Mouse (Mus musculus) limb, embryonic 15.5 days (tissue): ENCODE measurements around the gene B4galt3. TPM values are rescaled to one million over a fixed set of nuclear protein-coding genes. Genes with fewer than 3 reads are reported as not detected.

Experiments
- ATAC-seq: fragments of 200-750 bp; cut with Nextera tagmentation; 2 replicates; pipeline ENCODE4 v1.8.0; 2017; ENCODE audit warnings: low read depth, moderate TSS enrichment; ENCODE audit not compliant: insufficient number of reproducible peaks, low FRiP score, low TSS enrichment
- H3K27ac ChIP-seq: fragments of 300-500 bp; sonication (generic); 2 replicates; pipeline ENCODE4 v1.5.1; 2015; ENCODE audit warnings: moderate library complexity, mild to moderate bottlenecking, inconsistent platforms
- H3K27me3 ChIP-seq: fragments of 300-500 bp; sonication (generic); 2 replicates; pipeline ENCODE4 v1.6.1; 2015; ENCODE audit warnings: inconsistent platforms
- H3K36me3 ChIP-seq: fragments of 300-500 bp; sonication (generic); 2 replicates; pipeline ENCODE4 v1.6.1; 2015; ENCODE audit warnings: inconsistent platforms
- H3K4me1 ChIP-seq: fragments of 300-500 bp; sonication (generic); 2 replicates; pipeline ENCODE4 v1.6.1; 2015; ENCODE audit warnings: inconsistent platforms
- H3K4me2 ChIP-seq: fragments of 300-500 bp; sonication (generic); 2 replicates; pipeline ENCODE4 v1.6.1; 2015; ENCODE audit warnings: mild to moderate bottlenecking, inconsistent platforms
- H3K4me3 ChIP-seq: fragments of 300-500 bp; sonication (generic); 2 replicates; pipeline ENCODE4 v1.5.1; 2015; ENCODE audit warnings: mild to moderate bottlenecking, inconsistent platforms
- H3K9ac ChIP-seq: fragments of 300-500 bp; sonication (generic); 2 replicates; pipeline ENCODE4 v1.6.1; 2015; ENCODE audit warnings: inconsistent platforms
- H3K9me3 ChIP-seq: fragments of 300-500 bp; sonication (generic); 2 replicates; pipeline ENCODE4 v1.6.1; 2016; ENCODE audit warnings: inconsistent platforms
- WGBS: fragments of 180-500 bp; shearing (Covaris S2); methylation state at CpG from one replicate; pipeline ENCODE4 v1.1.7; 2015; 5-methylcytosine and 5-hydroxymethylcytosine counted together
- polyA plus RNA-seq: library from polyadenylated mRNA; unstranded; fragments of >200 nt; fragmentation: Nextera tagmentation; extraction: Ambion mirVana; gene quantifications from 2 replicates; pipeline ENCODE4 v1.2.1, GENCODE M21; 2015

The B4galt3 gene
- polyA plus RNA-seq, 1 experiment from 2014 or later, result 69.1 TPM

GRCm38 (mm10) chr1:171256937-171257548 lies 13.1 kb upstream of the B4galt3 start:
- no peak for ATAC-seq

GRCm38 (mm10) chr1:171257781-171258180 lies 12.3 kb upstream of the B4galt3 start:
- no peaks in the 10 kb centered on the region for H3K27me3 ChIP-seq
- H3K9me3 ChIP-seq, result no peaks in the 10 kb centered on the region
- 89% methylated on average over 9 of the region's 9 CpGs for WGBS
- H3K27ac ChIP-seq, result no peak overlapping the region
- no peak overlapping the region for H3K4me2 ChIP-seq
- H3K4me3 ChIP-seq, result no peak overlapping the region
- H3K9ac ChIP-seq, result no peak overlapping the region
- H3K4me1 ChIP-seq, result peaks cover 15% of the 10 kb centered on the region
- ATAC-seq, result no peak
- H3K36me3 ChIP-seq, result peaks cover 50% of the 10 kb centered on the region

More at GRCm38 (mm10) chr1:171256937-171257548, 13.1 kb upstream of the B4galt3 start:
- no peak overlapping the region for H3K9ac ChIP-seq
- no peaks in the 10 kb centered on the region for H3K27me3 ChIP-seq
- H3K4me1 ChIP-seq, result peaks cover 15% of the 10 kb centered on the region
- peaks cover 50% of the 10 kb centered on the region for H3K36me3 ChIP-seq
- no peak overlapping the region for H3K27ac ChIP-seq
- H3K4me2 ChIP-seq, result no peak overlapping the region
- no peak overlapping the region for H3K4me3 ChIP-seq
- WGBS, result 66% methylated on average over 15 of the region's 15 CpGs
- no peaks in the 10 kb centered on the region for H3K9me3 ChIP-seq

GRCm38 (mm10) chr1:171258921-171259320 lies 11.2 kb upstream of the B4galt3 start:
- no peaks in the 10 kb centered on the region for H3K9me3 ChIP-seq
- ATAC-seq, result no peak

GRCm38 (mm10) chr1:171260316-171260715 lies 9.8 kb upstream of the B4galt3 start:
- Histone ChIP-seq H3K4me3 (no peak overlapping the region), H3K9ac (no peak overlapping the region), H3K27me3 (no peaks in the 10 kb centered on the region), H3K27ac (no peak overlapping the region), H3K36me3 (peaks cover 37% of the 10 kb centered on the region), H3K9me3 (no peaks in the 10 kb centered on the region), H3K4me1 (peaks cover 19% of the 10 kb centered on the region), H3K4me2 (no peak overlapping the region)
- no peak for ATAC-seq
- 80% methylated on average over 3 of the region's 3 CpGs for WGBS

More at GRCm38 (mm10) chr1:171258921-171259320, 11.2 kb upstream of the B4galt3 start:
- H3K4me3 ChIP-seq, result no peak overlapping the region
- 83% methylated on average over 17 of the region's 17 CpGs for WGBS
- peaks cover 18% of the 10 kb centered on the region for H3K4me1 ChIP-seq
- H3K27me3 ChIP-seq, result no peaks in the 10 kb centered on the region
- H3K27ac ChIP-seq, result no peak overlapping the region
- peaks cover 48% of the 10 kb centered on the region for H3K36me3 ChIP-seq
- H3K9ac ChIP-seq, result no peak overlapping the region
- no peak overlapping the region for H3K4me2 ChIP-seq

GRCm38 (mm10) chr1:171262594-171263130 lies 7.5 kb upstream of the B4galt3 start:
- Histone ChIP-seq H3K4me1 (peaks cover 19% of the 10 kb centered on the region), H3K4me2 (peak overlapping the region; percentile 47), H3K27me3 (no peaks in the 10 kb centered on the region), H3K9me3 (no peaks in the 10 kb centered on the region), H3K4me3 (peak overlapping the region; percentile 25), H3K36me3 (peaks cover 22% of the 10 kb centered on the region), H3K9ac (no peak overlapping the region), H3K27ac (peak overlapping the region; percentile 91)
- ATAC-seq, result peak; percentile 76
- WGBS, result 2% methylated on average over 8 of the region's 8 CpGs

- H3K4me1 ChIP-seq, result peaks cover 19% of the 10 kb centered on the region
- H3K4me2 ChIP-seq, result peak overlapping the region; percentile 47
- 0% methylated on average over 2 of the region's 2 CpGs for WGBS
- peak overlapping the region; percentile 91 for H3K27ac ChIP-seq
- no peaks in the 10 kb centered on the region for H3K27me3 ChIP-seq
- H3K36me3 ChIP-seq, result peaks cover 17% of the 10 kb centered on the region
- no peaks in the 10 kb centered on the region for H3K9me3 ChIP-seq
- ATAC-seq, result peak; percentile 80
- H3K9ac ChIP-seq, result no peak overlapping the region
- H3K4me3 ChIP-seq, result peak overlapping the region; percentile 25
These were observed 6.9 kb upstream of the B4galt3 start for GRCm38 (mm10) chr1:171263185-171263611.

- WGBS, result 65% methylated on average over 3 of the region's 3 CpGs
- H3K27me3 ChIP-seq, result no peaks in the 10 kb centered on the region
- H3K4me2 ChIP-seq, result 0 out of 2 replicates have a peak overlapping the region, but pooled peaks have one; percentile 47
- H3K9ac ChIP-seq, result no peak overlapping the region
- no peak for ATAC-seq
- no peak overlapping the region for H3K4me3 ChIP-seq
- H3K9me3 ChIP-seq, result no peaks in the 10 kb centered on the region
- peak overlapping the region; percentile 91 for H3K27ac ChIP-seq
- peaks cover 19% of the 10 kb centered on the region for H3K4me1 ChIP-seq
- peaks cover 11% of the 10 kb centered on the region for H3K36me3 ChIP-seq
These were observed 6.3 kb upstream of the B4galt3 start for GRCm38 (mm10) chr1:171263666-171264461.

GRCm38 (mm10) chr1:171265971-171266744 lies 4.0 kb upstream of the B4galt3 start:
- no peak overlapping the region for H3K9ac ChIP-seq
- H3K9me3 ChIP-seq, result no peaks in the 10 kb centered on the region
- ATAC-seq, result no peak
- no peak overlapping the region for H3K4me3 ChIP-seq
- H3K27ac ChIP-seq, result no peak overlapping the region
- H3K36me3 ChIP-seq, result no peaks in the 10 kb centered on the region
- 54% methylated on average over 4 of the region's 4 CpGs for WGBS
- H3K27me3 ChIP-seq, result no peaks in the 10 kb centered on the region
- H3K4me2 ChIP-seq, result no peak overlapping the region
- peaks cover 25% of the 10 kb centered on the region for H3K4me1 ChIP-seq

GRCm38 (mm10) chr1:171268341-171268740 lies 1.8 kb upstream of the B4galt3 start:
- 61% methylated on average over 1 of the region's 1 CpGs for WGBS
- no peak overlapping the region for H3K9ac ChIP-seq
- no peaks in the 10 kb centered on the region for H3K27me3 ChIP-seq
- H3K4me1 ChIP-seq, result peaks cover 23% of the 10 kb centered on the region
- ATAC-seq, result no peak
- H3K9me3 ChIP-seq, result no peaks in the 10 kb centered on the region
- H3K4me2 ChIP-seq, result no peak overlapping the region
- no peak overlapping the region for H3K27ac ChIP-seq
- H3K36me3 ChIP-seq, result peaks cover 14% of the 10 kb centered on the region
- H3K4me3 ChIP-seq, result no peak overlapping the region

GRCm38 (mm10) chr1:171270573-171270900 lies 409 bp downstream of the B4galt3 start:
- Histone ChIP-seq H3K9ac (peak overlapping the region; percentile 74), H3K4me1 (peaks cover 17% of the 10 kb centered on the region), H3K27me3 (no peaks in the 10 kb centered on the region), H3K27ac (peak overlapping the region; percentile 74), H3K4me2 (peak overlapping the region; percentile 92), H3K9me3 (no peaks in the 10 kb centered on the region), H3K36me3 (peaks cover 36% of the 10 kb centered on the region), H3K4me3 (peak overlapping the region; percentile 80)
- WGBS, result 0% methylated on average over 19 of the region's 19 CpGs
- ATAC-seq, result peak; percentile 59

GRCm38 (mm10) chr1:171271196-171271595 lies 1.1 kb downstream of the B4galt3 start:
- H3K4me2 ChIP-seq, result peak overlapping the region; percentile 92
- WGBS, result 35% methylated on average over 9 of the region's 9 CpGs
- H3K4me3 ChIP-seq, result peak overlapping the region; percentile 80
- peaks cover 17% of the 10 kb centered on the region for H3K4me1 ChIP-seq
- H3K27ac ChIP-seq, result no peak overlapping the region
- H3K9ac ChIP-seq, result 0 out of 2 replicates have a peak overlapping the region, but pooled peaks have one; percentile 74
- no peak for ATAC-seq
- peaks cover 42% of the 10 kb centered on the region for H3K36me3 ChIP-seq
- no peaks in the 10 kb centered on the region for H3K9me3 ChIP-seq
- H3K27me3 ChIP-seq, result no peaks in the 10 kb centered on the region
